Mouse (Mus musculus): ENCODE measurements around the gene Gpx5. TPM values are rescaled to one million over a fixed set of nuclear protein-coding genes. Genes with fewer than 3 reads are reported as not detected.
A peak's percentile ranks its signal among the peaks of the same experiment; 100 is the strongest.

The Gpx5 gene
- polyA plus RNA-seq, 1 experiment from 2014 or later = not detected

- no peak overlapping the region for H3K4me3 ChIP-seq
- H3K27me3 ChIP-seq = no peaks in the 10 kb centered on the region
- 82% methylated on average over 3 of the region's 3 CpGs for WGBS
- H3K4me2 ChIP-seq = no peak overlapping the region
- H3K9me3 ChIP-seq = no peaks in the 10 kb centered on the region
- no peak overlapping the region for H3K9ac ChIP-seq
- no peak overlapping the region for H3K27ac ChIP-seq (replicated peaks)
- no peaks in the 10 kb centered on the region for H3K36me3 ChIP-seq
- no peaks in the 10 kb centered on the region for H3K4me1 ChIP-seq (replicated peaks)
- no peak for ATAC-seq (ENCODE audit: low FRiP score, low read depth)
Measured at GRCm38 (mm10) chr13:21304483-21305066, 12.0 kb upstream of the Gpx5 start.

DNA sequence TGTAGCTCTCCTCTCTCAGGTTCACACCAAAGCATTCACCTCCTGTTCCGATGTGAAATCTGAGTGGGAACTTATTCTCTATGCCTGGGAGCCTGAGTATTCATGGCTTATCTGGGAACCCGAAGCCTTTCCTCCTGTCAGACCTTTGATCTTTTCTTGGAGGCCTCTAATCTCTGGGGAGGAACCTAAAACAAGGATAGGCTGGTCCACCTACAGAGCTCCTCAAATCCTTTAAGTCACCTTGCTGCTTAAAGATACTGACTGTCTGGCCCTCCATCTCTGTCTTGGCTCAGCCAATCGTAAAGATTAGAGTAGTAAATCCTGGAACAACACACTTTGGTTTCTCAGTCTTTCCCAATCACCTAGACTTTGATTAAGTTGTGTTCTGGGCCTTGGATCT, 6.0 kb upstream of the Gpx5 start:
- no peak for ATAC-seq (ENCODE audit: low FRiP score, low read depth)
- Histone ChIP-seq H3K27me3 (no peaks in the 10 kb centered on the region), H3K4me1 (replicated peaks) (no peaks in the 10 kb centered on the region), H3K4me3 (no peak overlapping the region), H3K4me2 (no peak overlapping the region), H3K36me3 (no peaks in the 10 kb centered on the region), H3K9ac (no peak overlapping the region), H3K27ac (replicated peaks) (no peak overlapping the region), H3K9me3 (no peaks in the 10 kb centered on the region)
- WGBS = 63% methylated on average over 3 of the region's 3 CpGs

DNA sequence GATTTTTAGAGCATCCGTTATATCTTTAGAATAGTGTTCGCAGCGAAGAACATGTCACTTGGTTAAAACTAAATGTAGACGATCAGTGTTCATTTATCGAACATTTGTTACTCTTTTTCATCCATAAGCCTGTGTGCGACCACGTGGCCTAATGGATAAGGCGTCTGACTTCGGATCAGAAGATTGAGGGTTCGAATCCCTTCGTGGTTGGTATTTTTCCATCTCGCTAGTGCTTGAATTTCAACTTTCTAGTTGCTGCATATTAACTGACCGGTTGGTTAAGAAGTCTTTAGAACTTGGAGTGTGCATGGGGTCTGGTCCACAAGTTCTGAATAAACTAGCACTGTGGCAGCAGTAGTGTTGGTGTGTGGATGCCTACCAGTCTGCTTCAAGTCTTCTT, 13.0 kb downstream of the Gpx5 start:
- H3K9me3 ChIP-seq = no peaks in the 10 kb centered on the region
- H3K27ac ChIP-seq (replicated peaks) = no peak overlapping the region
- WGBS = under 1% methylated on average over 13 of the region's 13 CpGs
- 0 out of 2 replicates have a peak, but pooled peaks cover 2% of the 10 kb centered on the region for H3K27me3 ChIP-seq
- peak overlapping the region; percentile 32; the same call in 1 of the 2 replicates for H3K9ac ChIP-seq
- H3K4me1 ChIP-seq (replicated peaks) = peaks cover 14% of the 10 kb centered on the region
- H3K4me3 ChIP-seq = peak overlapping the region; percentile 50
- peak overlapping the region; percentile 64 for H3K4me2 ChIP-seq
- ATAC-seq (ENCODE audit: low FRiP score, low read depth) = peak; percentile 80
- H3K36me3 ChIP-seq = no peaks in the 10 kb centered on the region

DNA sequence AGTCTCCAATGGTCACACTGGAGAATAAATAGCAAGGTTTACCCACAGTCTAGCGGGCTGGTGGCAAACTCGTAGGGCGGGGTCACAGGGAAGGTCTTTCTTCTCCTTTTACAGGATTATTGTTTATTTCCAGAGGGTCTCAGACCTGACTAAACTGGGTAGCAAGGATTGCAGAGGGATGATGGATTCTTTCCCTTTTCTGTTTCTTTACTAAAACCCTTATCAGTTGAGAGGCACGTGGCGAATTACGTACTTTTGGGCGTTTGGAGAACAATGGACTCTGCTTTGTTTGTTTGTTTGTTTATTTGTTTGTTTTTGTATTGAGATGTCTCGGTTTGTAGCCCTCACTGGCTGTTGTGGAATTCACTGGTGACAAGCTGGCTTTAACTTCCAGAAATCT, 13.5 kb downstream of the Gpx5 start:
- Histone ChIP-seq H3K36me3 (no peaks in the 10 kb centered on the region), H3K4me3 (peak overlapping the region; percentile 50), H3K27ac (replicated peaks) (no peak overlapping the region), H3K9ac (peak overlapping the region; percentile 32; the same call in 1 of the 2 replicates), H3K27me3 (0 out of 2 replicates have a peak, but pooled peaks cover 2% of the 10 kb centered on the region), H3K4me1 (replicated peaks) (peaks cover 14% of the 10 kb centered on the region), H3K4me2 (peak overlapping the region; percentile 64), H3K9me3 (no peaks in the 10 kb centered on the region)
- peak; percentile 9; the same call in 1 of the 2 replicates for ATAC-seq (ENCODE audit: low FRiP score, low read depth)
- WGBS = 9% methylated on average over 8 of the region's 8 CpGs

- under 1% methylated on average over 9 of the region's 9 CpGs for WGBS
- no peak for ATAC-seq (ENCODE audit: low FRiP score, low read depth)
Measured at GRCm38 (mm10) chr13:21276551-21276950, 16.0 kb downstream of the Gpx5 start.

GRCm38 (mm10) chr13:21275815-21276550, 16.5 kb downstream of the Gpx5 start:
- under 1% methylated on average over 25 of the region's 25 CpGs for WGBS
- no peaks in the 10 kb centered on the region for H3K36me3 ChIP-seq
- H3K4me1 ChIP-seq (replicated peaks) = peaks cover 14% of the 10 kb centered on the region
- 0 out of 2 replicates have a peak, but pooled peaks cover 5% of the 10 kb centered on the region for H3K27me3 ChIP-seq
- peak overlapping the region; percentile 86 for H3K4me2 ChIP-seq
- H3K4me3 ChIP-seq = peak overlapping the region; percentile 79
- peak overlapping the region; percentile 60 for H3K9ac ChIP-seq
- H3K27ac ChIP-seq (replicated peaks) = peak overlapping the region; percentile 37; the same call in 1 of the 2 replicates
- ATAC-seq (ENCODE audit: low FRiP score, low read depth) = peak; percentile 87
- no peaks in the 10 kb centered on the region for H3K9me3 ChIP-seq

More at GRCm38 (mm10) chr13:21276551-21276950, 16.0 kb downstream of the Gpx5 start:
- peak overlapping the region; percentile 60 for H3K9ac ChIP-seq
- peaks cover 14% of the 10 kb centered on the region for H3K4me1 ChIP-seq (replicated peaks)
- H3K27ac ChIP-seq (replicated peaks) = no peak overlapping the region
- peak overlapping the region; percentile 86 for H3K4me2 ChIP-seq
- 0 out of 2 replicates have a peak, but pooled peaks cover 5% of the 10 kb centered on the region for H3K27me3 ChIP-seq
- H3K36me3 ChIP-seq = no peaks in the 10 kb centered on the region
- H3K9me3 ChIP-seq = no peaks in the 10 kb centered on the region
- peak overlapping the region; percentile 79 for H3K4me3 ChIP-seq

DNA sequence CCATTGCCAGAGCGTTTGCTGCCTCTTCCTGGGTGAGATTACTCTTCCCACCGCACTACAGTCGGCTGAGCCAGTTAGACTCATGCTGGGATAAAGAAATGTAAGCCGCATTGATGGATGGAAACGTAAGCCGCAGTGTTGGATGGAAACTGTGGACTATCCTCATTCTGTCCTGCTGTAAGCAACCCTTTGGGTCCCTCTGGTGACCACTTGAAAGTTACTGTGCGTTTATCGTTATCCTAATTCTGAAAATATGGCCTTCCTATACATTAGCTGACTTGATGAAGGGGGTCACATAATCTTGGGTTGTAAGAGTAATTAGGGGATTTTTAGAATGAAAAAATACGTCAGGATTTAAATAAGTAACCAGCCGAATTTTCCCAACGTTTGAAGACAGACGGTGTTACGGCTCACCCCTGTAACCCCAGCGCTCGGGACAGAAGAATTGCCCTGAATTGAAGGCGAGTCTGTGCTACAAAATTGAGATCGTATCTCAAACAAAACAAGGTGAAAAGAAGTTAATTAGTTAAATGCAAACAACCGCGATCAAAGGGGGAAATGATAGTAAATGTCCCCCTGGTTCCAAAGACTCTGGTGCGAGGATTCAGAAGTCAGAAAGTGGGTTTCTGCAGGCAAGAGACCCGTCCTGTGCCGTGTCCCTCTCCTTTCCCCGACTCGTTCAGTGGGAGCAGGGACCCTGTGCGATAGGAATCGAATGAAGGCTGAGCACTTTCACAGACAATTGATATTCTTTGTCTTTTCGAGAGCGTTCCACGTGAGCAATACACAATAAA, 17.3 kb downstream of the Gpx5 start:
- peak overlapping the region; percentile 86 for H3K4me2 ChIP-seq
- under 1% methylated on average over 29 of the region's 29 CpGs for WGBS
- no peaks in the 10 kb centered on the region for H3K36me3 ChIP-seq

GRCm38 (mm10) chr13:21268262-21268661, 24.3 kb downstream of the Gpx5 start:
- peak overlapping the region; percentile 39 for H3K4me2 ChIP-seq
- H3K27me3 ChIP-seq = peaks cover 10% of the 10 kb centered on the region; the same call in 1 of the 2 replicates
- no peaks in the 10 kb centered on the region; the same call in 1 of the 2 replicates for H3K4me1 ChIP-seq (replicated peaks)
- H3K4me3 ChIP-seq = peak overlapping the region; percentile 12
- H3K27ac ChIP-seq (replicated peaks) = no peak overlapping the region
- 0 out of 2 replicates have a peak overlapping the region, but pooled peaks have one; percentile 0 for H3K9ac ChIP-seq
- H3K36me3 ChIP-seq = no peaks in the 10 kb centered on the region
- no peaks in the 10 kb centered on the region for H3K9me3 ChIP-seq
- 4% methylated on average over 1 of the region's 1 CpGs for WGBS
- no peak for ATAC-seq (ENCODE audit: low FRiP score, low read depth)

More for the DNA sequence above, 17.3 kb downstream of the Gpx5 start:
- ATAC-seq (ENCODE audit: low FRiP score, low read depth) = peak; percentile 76
- H3K4me1 ChIP-seq (replicated peaks) = peaks cover 14% of the 10 kb centered on the region
- H3K27me3 ChIP-seq = 0 out of 2 replicates have a peak, but pooled peaks cover 5% of the 10 kb centered on the region
- H3K27ac ChIP-seq (replicated peaks) = peak overlapping the region; percentile 37; the same call in 1 of the 2 replicates
- H3K9ac ChIP-seq = peak overlapping the region; percentile 50
- H3K9me3 ChIP-seq = no peaks in the 10 kb centered on the region
- peak overlapping the region; percentile 79 for H3K4me3 ChIP-seq

DNA sequence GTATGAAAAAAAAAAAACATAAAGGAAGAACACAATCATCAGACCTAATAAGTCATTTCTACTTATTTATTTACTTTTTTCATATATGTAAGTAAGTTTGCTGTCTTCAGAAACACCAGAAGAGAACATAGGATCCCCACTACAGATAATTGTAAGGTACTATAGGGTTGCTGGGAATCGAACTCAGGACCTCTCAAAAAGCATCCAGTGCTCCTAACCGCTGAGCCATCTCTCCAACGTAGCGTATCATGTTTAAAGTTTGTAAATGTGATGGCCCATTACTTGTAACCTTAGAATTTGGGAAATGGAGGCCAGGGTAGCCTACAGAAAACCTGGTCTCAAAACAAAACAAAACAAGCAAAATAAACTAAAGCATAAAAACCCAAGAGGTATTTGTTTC, 25.0 kb downstream of the Gpx5 start:
- no peak overlapping the region for H3K9ac ChIP-seq
- no peak overlapping the region for H3K27ac ChIP-seq (replicated peaks)
- no peaks in the 10 kb centered on the region for H3K36me3 ChIP-seq
- peak overlapping the region; percentile 12 for H3K4me3 ChIP-seq
- H3K9me3 ChIP-seq = no peaks in the 10 kb centered on the region
- 21% methylated on average over 4 of the region's 4 CpGs for whole genome bisulfite sequencing
- peak overlapping the region; percentile 39 for H3K4me2 ChIP-seq
- ATAC-seq (ENCODE audit: low FRiP score, low read depth) = no peak
- no peaks in the 10 kb centered on the region; the same call in 1 of the 2 replicates for H3K4me1 ChIP-seq (replicated peaks)
- H3K27me3 ChIP-seq = peaks cover 14% of the 10 kb centered on the region; the same call in 1 of the 2 replicates

DNA sequence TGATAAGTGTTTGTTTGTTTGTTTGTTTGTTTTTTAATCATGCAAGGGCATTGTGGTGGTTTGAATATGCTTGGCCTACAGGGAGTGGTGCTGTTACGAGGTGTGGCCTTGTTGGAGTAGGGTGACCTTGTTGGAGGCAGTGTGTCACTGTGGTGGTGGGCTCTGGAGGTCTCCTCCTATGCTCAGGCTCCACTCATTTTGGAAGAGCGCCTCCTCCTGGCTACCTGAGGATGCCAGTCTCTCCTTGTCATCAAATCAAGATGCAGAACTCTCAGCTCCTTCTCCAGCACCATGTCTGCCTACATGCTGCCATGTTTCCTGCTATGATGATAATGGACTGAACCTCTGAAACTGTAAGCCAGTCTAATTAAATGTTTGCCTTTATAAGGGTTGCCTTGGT, 26.8 kb downstream of the Gpx5 start:
- Histone ChIP-seq H3K9ac (no peak overlapping the region), H3K4me2 (no peak overlapping the region), H3K27me3 (peaks cover 21% of the 10 kb centered on the region; the same call in 1 of the 2 replicates), H3K27ac (replicated peaks) (no peak overlapping the region), H3K4me3 (no peak overlapping the region), H3K36me3 (no peaks in the 10 kb centered on the region), H3K4me1 (replicated peaks) (no peaks in the 10 kb centered on the region; the same call in 1 of the 2 replicates), H3K9me3 (no peaks in the 10 kb centered on the region)
- WGBS = 72% methylated on average over 2 of the region's 2 CpGs
- no peak for ATAC-seq (ENCODE audit: low FRiP score, low read depth)

DNA sequence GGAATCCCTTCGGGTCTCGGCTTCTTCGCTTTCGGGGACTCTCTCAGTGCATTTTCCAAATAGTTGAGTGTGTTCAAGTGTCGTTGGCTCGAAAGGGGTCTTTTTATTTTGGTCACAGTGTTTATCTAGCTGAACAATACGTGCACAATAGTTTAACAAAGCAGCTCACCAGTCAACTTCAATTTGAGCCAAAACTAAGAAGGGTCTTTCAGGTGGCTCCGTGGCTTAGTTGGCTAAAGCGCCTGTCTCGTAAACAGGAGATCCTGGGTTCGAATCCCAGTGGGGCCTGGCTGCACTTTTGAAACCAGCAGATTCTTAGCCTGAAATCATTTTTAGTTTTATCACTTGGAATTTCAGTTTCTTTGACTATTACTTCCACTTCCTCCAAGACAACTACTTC, 28.2 kb downstream of the Gpx5 start:
- Histone ChIP-seq H3K4me2 (peak overlapping the region; percentile 56), H3K9me3 (no peaks in the 10 kb centered on the region), H3K27ac (replicated peaks) (no peak overlapping the region), H3K27me3 (peaks cover 21% of the 10 kb centered on the region; the same call in 1 of the 2 replicates), H3K4me1 (replicated peaks) (peaks cover 9% of the 10 kb centered on the region; the same call in 1 of the 2 replicates), H3K9ac (0 out of 2 replicates have a peak overlapping the region, but pooled peaks have one; percentile 14), H3K36me3 (no peaks in the 10 kb centered on the region), H3K4me3 (peak overlapping the region; percentile 42)
- 2% methylated on average over 11 of the region's 11 CpGs for WGBS
- ATAC-seq (ENCODE audit: low FRiP score, low read depth) = no peak
